Mouse (Mus musculus) MN1 (cell line): ENCODE results near the gene Dlx5.

Experiments
- DNase-seq: peaks from one replicate; pipeline ENCODE4 v3.0.0-alpha.2; 2016; ENCODE audit warnings: low spot score

Gene Dlx5

DNA sequence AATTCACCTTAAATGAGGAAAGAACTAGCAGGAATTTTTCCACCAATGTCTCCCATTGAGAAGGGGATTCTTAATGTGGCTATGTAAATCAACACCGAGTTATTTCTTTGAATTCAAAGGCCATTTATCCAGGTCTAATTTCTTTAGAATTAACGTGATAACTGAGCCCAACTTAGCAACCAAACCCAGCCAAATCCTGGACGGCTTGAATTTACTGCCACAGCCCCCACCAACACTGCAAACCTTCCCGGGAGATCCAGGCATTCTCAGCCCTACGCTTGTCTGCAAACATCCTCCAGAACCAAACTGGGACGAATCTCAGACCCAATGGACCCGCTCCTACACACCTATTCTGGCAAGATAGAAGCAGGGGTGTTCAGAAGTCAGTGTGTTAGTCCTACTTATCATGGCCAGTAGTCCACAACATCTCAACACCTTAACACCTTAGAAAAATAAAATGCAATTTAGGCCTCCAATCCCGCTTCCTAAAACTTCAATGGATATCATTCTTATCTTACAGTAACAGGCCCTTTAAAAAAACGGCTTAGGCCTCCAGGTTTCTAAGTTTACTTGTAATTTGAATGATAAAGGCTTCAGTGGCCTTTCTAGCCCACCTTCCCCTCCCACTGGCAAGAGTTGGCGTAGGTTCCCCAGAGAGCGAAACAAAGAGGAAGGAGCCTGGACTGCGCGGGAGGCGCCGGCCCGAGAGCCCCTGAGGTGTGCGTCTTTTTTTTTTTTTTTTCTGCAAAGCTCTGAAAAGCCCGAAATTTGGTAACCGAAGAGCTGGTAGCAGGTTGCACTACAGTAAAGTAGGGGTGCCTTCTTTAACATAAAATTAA is 22.6 kb downstream of the Dlx5 start:
- DNase-seq, result no peak

- DNase-seq, result no peak
These were observed 23.3 kb downstream of the Dlx5 start for GRCm38 (mm10) chr6:6858571-6858970.

GRCm38 (mm10) chr6:6857766-6858165 is 24.1 kb downstream of the Dlx5 start:
- DNase-seq, result no peak

- DNase-seq, result no peak
These were observed 25.0 kb downstream of the Dlx5 start for GRCm38 (mm10) chr6:6856881-6857280.

DNA sequence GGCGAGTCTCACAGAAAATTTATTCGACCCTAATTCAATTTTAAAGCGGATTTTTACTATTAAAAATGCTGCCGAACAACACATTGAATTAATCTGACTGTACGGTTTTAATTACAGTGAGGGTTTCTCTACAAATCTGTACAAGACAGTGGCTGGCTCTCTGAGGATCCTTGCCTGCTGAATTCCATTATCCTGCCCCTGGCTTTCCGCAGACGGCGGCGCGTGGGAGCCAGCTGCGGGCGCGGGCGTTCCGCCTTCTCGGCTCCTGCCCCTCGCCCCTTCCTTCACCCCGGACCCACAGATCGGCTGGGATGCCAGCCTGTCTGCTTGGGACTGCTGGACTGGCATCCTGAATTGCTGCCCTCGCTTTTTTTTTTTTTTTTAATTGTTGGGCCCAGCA is 25.6 kb downstream of the Dlx5 start:
- DNase-seq, result no peak

DNA sequence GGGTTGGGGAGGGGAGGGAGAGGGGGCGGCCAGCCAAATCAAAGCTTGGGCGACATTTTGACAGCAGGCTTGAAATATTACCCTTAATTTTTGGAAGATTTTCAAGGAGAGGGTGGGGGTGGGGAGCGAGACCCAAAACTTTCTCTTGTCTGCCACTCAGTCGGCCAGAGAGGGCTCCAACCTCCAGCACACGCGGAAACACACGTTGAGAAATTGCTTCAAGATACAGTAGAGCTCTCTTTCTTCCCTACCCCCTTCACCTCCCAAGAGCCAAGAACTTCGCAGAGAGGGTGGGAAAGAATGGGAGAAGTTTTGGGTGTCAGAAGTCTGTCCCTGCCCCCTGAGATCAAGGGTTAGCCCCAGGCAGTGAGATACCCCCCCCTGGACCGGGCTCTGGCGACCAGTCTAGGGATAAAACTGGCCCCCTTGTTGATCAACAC is 26.1 kb downstream of the Dlx5 start:
- DNase-seq, result no peak

DNA sequence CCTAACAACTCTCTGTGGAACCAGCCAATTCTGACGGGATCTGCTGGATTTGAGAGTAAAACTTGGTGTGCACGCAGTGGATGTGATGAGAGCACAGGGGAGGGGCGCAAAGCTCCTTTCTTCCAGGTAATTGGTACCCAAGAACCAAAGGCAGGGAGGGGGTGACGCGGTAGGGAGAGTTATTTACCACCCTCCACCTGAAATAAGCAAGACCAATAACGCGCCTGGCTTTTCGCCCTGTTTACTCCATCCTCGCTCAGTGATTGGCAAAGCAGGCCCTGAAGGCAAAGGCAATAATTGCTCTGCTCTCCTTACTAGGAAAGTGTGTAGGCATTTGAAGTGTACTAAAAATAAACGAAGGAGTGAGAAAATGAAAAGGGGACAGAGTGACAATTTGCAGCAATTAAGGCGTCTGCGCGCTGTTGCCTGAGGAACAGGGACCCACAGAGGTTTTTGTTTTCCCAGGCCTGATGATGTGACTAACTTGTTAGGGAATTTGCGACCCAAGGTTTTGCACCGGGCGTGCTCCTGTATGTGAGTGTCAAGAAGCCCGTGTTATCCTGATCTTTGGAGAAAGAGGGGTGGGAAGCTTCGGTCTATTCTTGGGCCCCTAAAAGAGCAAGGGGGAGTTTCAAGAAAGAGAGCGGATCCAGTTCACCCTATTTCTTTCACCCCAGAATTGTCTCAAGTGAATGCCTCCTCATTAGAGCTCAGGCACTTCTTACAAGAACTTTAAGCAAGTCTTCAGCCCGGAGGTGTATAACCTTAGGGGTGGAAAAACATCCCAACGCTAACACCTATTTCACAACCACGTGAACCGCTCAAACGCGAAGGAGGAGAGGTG is 26.8 kb downstream of the Dlx5 start:
- DNase-seq, result no peak

GRCm38 (mm10) chr6:6854176-6854575 is 27.7 kb downstream of the Dlx5 start:
- no peak for DNase-seq

- no peak for DNase-seq
These were observed 28.9 kb downstream of the Dlx5 start for GRCm38 (mm10) chr6:6852944-6853343.

GRCm38 (mm10) chr6:6851166-6851565 is 30.7 kb downstream of the Dlx5 start:
- DNase-seq, result no peak

DNA sequence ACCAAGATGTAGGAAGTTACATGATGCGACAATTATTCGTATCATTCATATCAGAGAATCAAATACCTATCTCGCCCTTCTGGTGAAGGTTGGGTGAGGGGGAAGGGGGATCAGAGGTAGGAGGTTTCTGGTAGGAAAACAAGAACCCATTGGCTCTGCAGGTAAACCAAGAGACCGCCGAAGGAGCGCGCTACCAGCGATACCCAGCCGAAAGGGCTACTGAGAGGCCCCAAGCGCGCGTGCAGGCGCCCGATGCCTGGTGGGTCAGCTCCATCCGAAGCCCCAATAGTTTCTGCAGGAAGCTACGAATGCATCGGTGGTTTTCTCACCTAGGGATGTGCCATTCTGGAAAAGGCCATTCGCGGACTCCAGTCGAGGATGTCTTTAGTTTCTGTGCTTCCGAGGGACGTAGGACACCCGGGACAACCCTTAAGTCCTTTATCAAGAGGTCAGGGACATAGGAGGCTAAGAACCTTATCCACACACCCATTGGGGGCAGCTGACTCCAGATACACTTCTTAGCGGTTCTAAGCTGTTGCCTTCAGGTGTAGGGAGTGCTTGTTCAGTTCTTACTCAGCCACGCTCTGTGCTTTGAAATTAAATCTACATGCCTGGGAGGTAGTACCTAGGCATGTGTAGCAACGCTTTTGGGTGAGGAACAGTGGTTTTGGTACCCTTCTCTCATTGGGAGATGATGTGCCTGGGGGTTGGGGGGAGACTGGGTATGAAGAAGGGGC is 31.4 kb downstream of the Dlx5 start:
- no peak for DNase-seq

DNA sequence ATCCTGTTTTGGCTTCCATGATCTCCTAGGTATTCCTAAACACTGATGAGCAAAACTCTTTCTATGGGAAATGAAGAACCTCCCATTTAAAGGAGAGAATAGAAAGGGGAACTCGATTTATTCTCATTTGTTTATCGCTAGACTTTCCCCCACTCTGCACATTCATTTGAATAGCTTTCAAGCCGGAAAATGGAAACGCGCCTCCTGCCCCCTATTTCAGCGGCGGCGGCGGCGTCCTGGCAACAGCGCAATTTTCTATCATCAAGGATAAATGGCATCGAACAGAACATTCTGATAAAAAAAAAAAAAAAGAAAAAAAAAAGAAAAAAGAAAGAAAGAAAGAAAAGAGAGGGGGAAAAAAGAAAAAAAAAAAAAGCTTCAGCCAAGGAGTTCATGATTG is 32.1 kb downstream of the Dlx5 start:
- no peak for DNase-seq

- DNase-seq, result no peak
These were observed 33.3 kb downstream of the Dlx5 start for GRCm38 (mm10) chr6:6848541-6848940.

- DNase-seq, result no peak
These were observed 48.6 kb downstream of the Dlx5 start for GRCm38 (mm10) chr6:6833301-6833700.

- DNase-seq, result no peak
These were observed 51.4 kb downstream of the Dlx5 start for GRCm38 (mm10) chr6:6830446-6830845.
